Mouse (Mus musculus): ENCODE results near the gene Cbln3. TPM values are rescaled to one million over a fixed set of nuclear protein-coding genes. Genes with fewer than 3 reads are reported as not detected.

The Cbln3 gene
- polyA plus RNA-seq, 1 experiment = 0.04 TPM

DNA sequence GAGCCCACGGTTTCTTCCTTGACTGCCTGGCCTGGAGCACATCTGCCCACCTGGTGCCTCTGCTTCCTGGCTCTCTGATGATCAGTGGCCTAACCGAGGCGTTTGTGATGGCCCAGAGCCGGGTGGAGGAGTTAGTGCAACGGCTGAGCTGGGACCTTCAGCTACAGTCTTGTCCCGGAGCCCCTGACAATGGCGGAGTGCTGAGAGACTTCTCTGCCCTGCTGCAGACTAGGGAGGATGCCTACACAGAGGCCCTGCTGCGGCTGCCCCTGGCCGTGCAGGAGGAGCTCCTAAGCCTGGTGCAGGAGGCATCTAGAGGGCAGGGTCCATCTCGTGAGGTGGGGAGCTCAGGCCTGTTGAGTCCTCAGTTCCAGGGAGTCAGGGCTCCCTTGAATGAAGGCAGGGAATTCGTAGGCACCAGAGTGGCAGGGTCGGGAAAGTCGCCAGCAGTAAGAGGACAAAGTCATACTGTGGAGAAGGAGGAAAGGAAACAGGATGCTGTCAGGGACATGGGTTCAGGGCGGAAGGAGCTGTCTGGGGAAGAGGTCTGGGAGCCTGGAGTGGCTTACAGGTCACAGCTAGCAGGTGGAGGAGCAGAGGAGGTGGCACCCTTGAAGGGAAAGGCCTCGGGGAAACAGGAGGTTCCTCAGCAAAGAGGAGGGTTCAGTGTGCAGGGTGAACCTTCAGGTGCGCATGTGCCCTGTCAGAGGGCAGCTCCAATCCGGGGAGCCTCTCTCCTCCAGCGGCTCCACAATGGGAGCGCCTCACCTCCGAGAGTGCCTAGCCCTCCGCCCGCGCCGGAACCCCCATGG, 2.6 kb upstream of the Cbln3 start:
- 92% methylated on average over 24 of the region's 24 CpGs for WGBS
- no peak for DNase-seq
- peaks cover 25% of the 10 kb centered on the region for H3K4me1 ChIP-seq (replicated peaks; ENCODE audit: control insufficient read depth, insufficient read depth, low read length)
- no peak overlapping the region for H3K4me3 ChIP-seq (ENCODE audit: control insufficient read depth, insufficient read depth, low read length)
- peaks cover 25% of the 10 kb centered on the region for H3K36me3 ChIP-seq (ENCODE audit: control insufficient read depth, insufficient read depth, low read length)
- H3K27me3 ChIP-seq (ENCODE audit: control insufficient read depth, insufficient read depth, low read length) = no peaks in the 10 kb centered on the region
- no peak overlapping the region for H3K27ac ChIP-seq (ENCODE audit: control insufficient read depth, insufficient read depth, low read length)
- no peak for TF ChIP-seq POLR2A (IDR thresholded peaks at IDR 0.05; ENCODE audit: control insufficient read depth, extremely low read depth, insufficient read depth, low read length, poor library complexity)
- no peak for TF ChIP-seq CTCF (IDR thresholded peaks at IDR 0.05; ENCODE audit: borderline replicate concordance, control insufficient read depth, extremely low read depth, insufficient read depth, low read length, poor library complexity)

DNA sequence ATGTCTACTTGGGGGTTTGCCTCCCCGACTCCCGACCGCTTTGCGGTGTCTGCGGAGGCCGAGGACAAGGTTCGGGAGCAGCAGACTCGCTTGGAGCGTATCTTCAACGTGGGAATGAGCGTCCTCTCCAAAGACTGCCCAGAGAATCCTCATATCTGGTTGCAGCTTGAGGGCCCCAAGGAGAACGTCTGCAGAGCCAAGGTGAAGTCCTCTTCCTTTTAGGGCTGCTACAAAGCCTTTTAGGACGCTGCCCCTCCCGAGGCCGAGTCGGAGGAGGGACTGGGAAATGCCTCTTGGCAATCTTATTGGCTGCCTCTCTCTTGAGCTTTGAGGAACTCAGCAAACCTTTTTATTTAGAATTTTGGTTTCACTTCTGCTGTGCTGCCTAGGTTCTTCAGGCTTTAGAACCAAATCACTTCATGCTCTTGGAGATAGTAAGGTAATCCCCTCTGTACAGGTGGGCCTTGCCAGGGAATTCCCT, 1.6 kb upstream of the Cbln3 start:
- peak overlapping the region; percentile 55 for H3K27ac ChIP-seq (ENCODE audit: control insufficient read depth, insufficient read depth, low read length)
- peak overlapping the region; percentile 70 for H3K4me3 ChIP-seq (ENCODE audit: control insufficient read depth, insufficient read depth, low read length)
- H3K27me3 ChIP-seq (ENCODE audit: control insufficient read depth, insufficient read depth, low read length) = no peaks in the 10 kb centered on the region
- H3K4me1 ChIP-seq (replicated peaks; ENCODE audit: control insufficient read depth, insufficient read depth, low read length) = peaks cover 25% of the 10 kb centered on the region
- DNase-seq = peak; percentile 64
- no peak for TF ChIP-seq CTCF (IDR thresholded peaks at IDR 0.05; ENCODE audit: borderline replicate concordance, control insufficient read depth, extremely low read depth, insufficient read depth, low read length, poor library complexity)
- TF ChIP-seq POLR2A (IDR thresholded peaks at IDR 0.05; ENCODE audit: control insufficient read depth, extremely low read depth, insufficient read depth, low read length, poor library complexity) = peak; percentile 45; the same call in 1 of the 2 replicates
- H3K36me3 ChIP-seq (ENCODE audit: control insufficient read depth, insufficient read depth, low read length) = peaks cover 25% of the 10 kb centered on the region
- under 1% methylated on average over 16 of the region's 16 CpGs for WGBS

GRCm38 (mm10) chr14:55885114-55885790, 1.1 kb upstream of the Cbln3 start:
- Histone ChIP-seq H3K36me3 (ENCODE audit: control insufficient read depth, insufficient read depth, low read length) (peaks cover 20% of the 10 kb centered on the region), H3K4me3 (ENCODE audit: control insufficient read depth, insufficient read depth, low read length) (peak overlapping the region; percentile 70), H3K27ac (ENCODE audit: control insufficient read depth, insufficient read depth, low read length) (peak overlapping the region; percentile 55), H3K4me1 (replicated peaks; ENCODE audit: control insufficient read depth, insufficient read depth, low read length) (peaks cover 25% of the 10 kb centered on the region), H3K27me3 (ENCODE audit: control insufficient read depth, insufficient read depth, low read length) (no peaks in the 10 kb centered on the region)
- no peak for DNase-seq
- no peak for TF ChIP-seq POLR2A (IDR thresholded peaks at IDR 0.05; ENCODE audit: control insufficient read depth, extremely low read depth, insufficient read depth, low read length, poor library complexity)
- TF ChIP-seq CTCF (IDR thresholded peaks at IDR 0.05; ENCODE audit: borderline replicate concordance, control insufficient read depth, extremely low read depth, insufficient read depth, low read length, poor library complexity) = no peak
- under 1% methylated on average over 18 of the region's 30 CpGs for WGBS

DNA sequence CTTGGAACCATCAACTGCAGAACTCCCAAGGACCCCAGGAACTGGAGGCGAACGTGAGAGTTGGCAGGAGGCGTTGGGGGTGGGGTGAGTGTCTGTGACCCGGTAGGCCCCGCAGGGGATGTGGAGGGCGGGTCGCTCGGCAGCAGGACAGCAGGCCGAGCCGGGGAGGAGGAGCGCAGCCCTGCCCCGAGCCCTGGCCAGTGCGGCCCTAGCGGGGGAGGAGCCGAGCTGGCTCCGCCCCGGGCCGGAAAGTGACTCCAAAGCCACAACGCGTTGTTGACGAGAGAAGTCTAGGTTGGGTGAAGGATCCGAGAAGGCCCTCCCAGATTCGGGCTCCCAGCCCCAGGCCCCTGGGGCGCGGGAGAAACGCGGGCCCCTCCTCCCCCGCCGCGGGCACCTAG, 521 bp upstream of the Cbln3 start, which contains the start of gene Khnyn:
Gene Khnyn, plus strand, starts transcription at position 235 of the 401 bp plus-strand sequence.
- WGBS = under 1% methylated on average over 30 of the region's 30 CpGs
- peaks cover 25% of the 10 kb centered on the region for H3K4me1 ChIP-seq (replicated peaks; ENCODE audit: control insufficient read depth, insufficient read depth, low read length)
- peaks cover 20% of the 10 kb centered on the region for H3K36me3 ChIP-seq (ENCODE audit: control insufficient read depth, insufficient read depth, low read length)
- H3K4me3 ChIP-seq (ENCODE audit: control insufficient read depth, insufficient read depth, low read length) = peak within 1 kb of the TSS; percentile 70
- no peaks in the 10 kb centered on the region for H3K27me3 ChIP-seq (ENCODE audit: control insufficient read depth, insufficient read depth, low read length)
- peak within 1 kb of the TSS; percentile 55 for H3K27ac ChIP-seq (ENCODE audit: control insufficient read depth, insufficient read depth, low read length)
- DNase-seq = peak; percentile 76
- TF ChIP-seq POLR2A (IDR thresholded peaks at IDR 0.05; ENCODE audit: control insufficient read depth, extremely low read depth, insufficient read depth, low read length, poor library complexity) = 0 out of 2 replicates have a peak, but pooled peaks have one; percentile 55
- TF ChIP-seq CTCF (IDR thresholded peaks at IDR 0.05; ENCODE audit: borderline replicate concordance, control insufficient read depth, extremely low read depth, insufficient read depth, low read length, poor library complexity) = 0 out of 2 replicates have a peak, but pooled peaks have one; percentile 19

GRCm38 (mm10) chr14:55883663-55884062, 529 bp downstream of the Cbln3 start:
- Histone ChIP-seq H3K4me3 (ENCODE audit: control insufficient read depth, insufficient read depth, low read length) (no peak overlapping the region), H3K27me3 (ENCODE audit: control insufficient read depth, insufficient read depth, low read length) (no peaks in the 10 kb centered on the region), H3K36me3 (ENCODE audit: control insufficient read depth, insufficient read depth, low read length) (peaks cover 13% of the 10 kb centered on the region), H3K4me1 (replicated peaks; ENCODE audit: control insufficient read depth, insufficient read depth, low read length) (peaks cover 25% of the 10 kb centered on the region), H3K27ac (ENCODE audit: control insufficient read depth, insufficient read depth, low read length) (no peak overlapping the region)
- TF ChIP-seq CTCF (IDR thresholded peaks at IDR 0.05; ENCODE audit: borderline replicate concordance, control insufficient read depth, extremely low read depth, insufficient read depth, low read length, poor library complexity) (no peak), POLR2A (IDR thresholded peaks at IDR 0.05; ENCODE audit: control insufficient read depth, extremely low read depth, insufficient read depth, low read length, poor library complexity) (no peak)
- 97% methylated on average over 12 of the region's 12 CpGs for WGBS
- no peak for DNase-seq

DNA sequence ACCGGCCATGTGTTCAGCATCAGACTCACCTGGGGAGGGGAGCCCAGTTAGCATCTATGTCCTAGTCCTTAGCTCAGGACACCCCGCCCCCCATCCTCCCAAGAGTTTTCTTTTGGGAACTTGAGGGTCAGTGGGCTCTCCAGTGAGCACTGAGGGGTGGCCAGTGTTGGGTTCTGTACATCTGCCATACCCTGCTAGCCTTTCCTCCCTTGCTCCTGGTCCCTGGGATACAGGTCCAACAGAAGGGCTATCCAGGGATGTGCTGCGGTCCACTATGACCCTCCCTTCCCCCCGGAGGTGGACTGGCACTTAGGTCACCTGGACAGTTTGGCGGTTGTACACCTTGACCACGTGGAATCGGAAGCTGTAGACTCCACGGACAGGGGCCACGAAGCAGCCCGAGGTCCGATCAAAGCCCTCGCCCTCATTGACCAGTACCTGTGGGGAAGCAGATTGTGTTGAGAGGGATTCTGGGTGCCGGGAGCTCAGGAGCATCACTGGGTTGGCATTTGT, 987 bp downstream of the Cbln3 start:
- H3K4me1 ChIP-seq (replicated peaks; ENCODE audit: control insufficient read depth, insufficient read depth, low read length) = peaks cover 25% of the 10 kb centered on the region
- H3K36me3 ChIP-seq (ENCODE audit: control insufficient read depth, insufficient read depth, low read length) = peaks cover 9% of the 10 kb centered on the region; the same call in 1 of the 2 replicates
- DNase-seq = no peak
- H3K27ac ChIP-seq (ENCODE audit: control insufficient read depth, insufficient read depth, low read length) = no peak overlapping the region
- 95% methylated on average over 13 of the region's 13 CpGs for WGBS
- TF ChIP-seq POLR2A (IDR thresholded peaks at IDR 0.05; ENCODE audit: control insufficient read depth, extremely low read depth, insufficient read depth, low read length, poor library complexity) = no peak
- no peak for TF ChIP-seq CTCF (IDR thresholded peaks at IDR 0.05; ENCODE audit: borderline replicate concordance, control insufficient read depth, extremely low read depth, insufficient read depth, low read length, poor library complexity)
- no peaks in the 10 kb centered on the region for H3K27me3 ChIP-seq (ENCODE audit: control insufficient read depth, insufficient read depth, low read length)
- no peak overlapping the region for H3K4me3 ChIP-seq (ENCODE audit: control insufficient read depth, insufficient read depth, low read length)
